Mouse (Mus musculus): ENCODE measurements around the gene Shroom3. TPM values are rescaled to one million over a fixed set of nuclear protein-coding genes. Genes with fewer than 3 reads are reported as not detected.

Gene Shroom3
- polyA plus RNA-seq (2014; fragmentation: Nextera tagmentation; extraction: Ambion mirVana): 3.8 and 5.8 TPM in 2 replicates

DNA sequence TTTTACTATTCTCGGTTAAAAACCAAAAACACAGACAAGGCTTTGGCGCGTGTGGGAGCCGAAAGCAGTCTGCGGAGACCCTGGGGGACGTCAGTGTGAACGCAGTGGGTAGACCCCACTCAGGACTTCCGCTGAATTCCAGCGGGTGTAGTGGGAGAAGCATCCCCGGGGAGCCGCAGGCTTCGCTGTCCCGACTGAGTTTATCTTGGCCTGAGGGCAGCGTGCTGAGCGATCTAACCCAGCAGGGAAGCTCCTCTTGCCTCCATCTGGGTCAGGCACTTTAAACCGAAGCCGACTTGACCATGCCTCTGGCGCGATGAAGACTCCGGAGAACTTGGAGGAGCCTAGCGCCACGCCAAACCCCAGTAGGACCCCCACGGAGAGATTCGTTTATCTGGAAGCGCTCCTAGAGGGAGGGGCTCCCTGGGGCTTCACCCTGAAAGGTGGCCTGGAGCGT lies at the start of gene Shroom3:
Shroom3 (plus strand) TSS at position 85 of the 457 bp plus-strand sequence.
- under 1% methylated on average over 26 of the region's 26 CpGs for WGBS
- ATAC-seq (ENCODE audit: insufficient number of reproducible peaks, low FRiP score, low TSS enrichment, low read depth): no peak
- Histone ChIP-seq H3K4me2 (ENCODE audit: low read depth, severe bottlenecking) (peak within 1 kb of the TSS; percentile 87), H3K27me3 (ENCODE audit: control insufficient read depth, insufficient read depth, low read length) (no peaks in the 10 kb centered on the region), H3K9ac (ENCODE audit: low read length) (peak within 1 kb of the TSS; percentile 49), H3K36me3 (ENCODE audit: control insufficient read depth, insufficient read depth, low read length) (no peaks in the 10 kb centered on the region), H3K9me3 (ENCODE audit: control insufficient read depth, low read length) (no peaks in the 10 kb centered on the region), H3K4me3 (ENCODE audit: low read depth, low read length) (peak within 1 kb of the TSS; percentile 37), H3K4me1 (ENCODE audit: control insufficient read depth, insufficient read depth, low read length) (0 out of 2 replicates have a peak, but pooled peaks cover 2% of the 10 kb centered on the region), H3K27ac (replicated peaks; ENCODE audit: low read depth, low read length) (no peak within 1 kb of the TSS)
- peak; percentile 65 for DNase-seq (ENCODE audit: low spot score)

DNA sequence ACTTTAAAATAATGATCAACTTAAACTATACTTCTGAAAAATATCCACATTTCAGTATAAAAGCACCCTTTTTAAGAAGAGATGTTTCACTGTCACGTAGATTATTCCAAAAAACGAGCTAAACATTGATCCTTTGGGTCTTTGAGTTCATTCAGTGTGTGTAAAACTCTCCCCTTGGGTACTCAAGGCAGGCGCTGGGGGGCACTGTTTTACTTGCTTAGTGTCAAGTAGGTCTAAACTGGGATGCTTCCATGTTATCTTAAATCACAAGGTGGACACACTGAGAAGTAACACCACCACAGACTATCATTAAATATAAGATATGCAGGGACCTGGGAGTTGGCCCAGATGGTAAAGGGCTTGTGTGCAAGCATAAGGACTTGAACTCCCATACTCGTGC lies 49.7 kb upstream of the Shroom3 start:
- no peaks in the 10 kb centered on the region for H3K9me3 ChIP-seq (ENCODE audit: control insufficient read depth, low read length)
- no peak overlapping the region for H3K27ac ChIP-seq (replicated peaks; ENCODE audit: low read depth, low read length)
- DNase-seq (ENCODE audit: low spot score) (no peak), ATAC-seq (ENCODE audit: insufficient number of reproducible peaks, low FRiP score, low TSS enrichment, low read depth) (no peak)
- no peaks in the 10 kb centered on the region for H3K27me3 ChIP-seq (ENCODE audit: control insufficient read depth, insufficient read depth, low read length)
- H3K36me3 ChIP-seq (ENCODE audit: control insufficient read depth, insufficient read depth, low read length): no peaks in the 10 kb centered on the region
- H3K4me3 ChIP-seq (ENCODE audit: low read depth, low read length): no peak overlapping the region
- H3K4me1 ChIP-seq (ENCODE audit: control insufficient read depth, insufficient read depth, low read length): no peaks in the 10 kb centered on the region
- H3K4me2 ChIP-seq (ENCODE audit: low read depth, severe bottlenecking): no peak overlapping the region
- no peak overlapping the region for H3K9ac ChIP-seq (ENCODE audit: low read length)
- WGBS: 66% methylated on average over 4 of the region's 4 CpGs

DNA sequence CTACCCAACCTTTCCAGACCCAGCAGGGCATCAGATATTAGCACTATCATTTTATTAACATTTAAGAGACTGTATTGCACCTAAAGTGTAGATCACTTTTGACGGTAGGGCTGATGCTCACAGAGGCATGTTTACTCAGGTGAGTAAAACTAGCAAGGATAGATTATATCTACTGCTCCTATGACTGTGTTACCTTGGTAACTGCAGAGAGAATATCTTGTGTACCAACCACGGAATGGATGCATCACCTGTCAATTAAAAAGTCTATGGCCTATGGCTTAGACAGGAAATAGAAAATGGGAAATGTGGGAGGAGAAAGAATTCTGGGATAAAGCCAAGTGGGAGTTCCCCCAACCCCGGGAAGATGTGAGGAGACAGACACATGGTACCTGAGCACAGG lies 48.3 kb upstream of the Shroom3 start:
- DNase-seq (ENCODE audit: low spot score): no peak
- Histone ChIP-seq H3K9ac (ENCODE audit: low read length) (no peak overlapping the region), H3K27me3 (ENCODE audit: control insufficient read depth, insufficient read depth, low read length) (no peaks in the 10 kb centered on the region), H3K36me3 (ENCODE audit: control insufficient read depth, insufficient read depth, low read length) (no peaks in the 10 kb centered on the region), H3K4me3 (ENCODE audit: low read depth, low read length) (no peak overlapping the region), H3K27ac (replicated peaks; ENCODE audit: low read depth, low read length) (no peak overlapping the region), H3K9me3 (ENCODE audit: control insufficient read depth, low read length) (no peaks in the 10 kb centered on the region), H3K4me2 (ENCODE audit: low read depth, severe bottlenecking) (no peak overlapping the region), H3K4me1 (ENCODE audit: control insufficient read depth, insufficient read depth, low read length) (no peaks in the 10 kb centered on the region)
- WGBS: 80% methylated on average over 3 of the region's 3 CpGs
- no peak for ATAC-seq (ENCODE audit: insufficient number of reproducible peaks, low FRiP score, low TSS enrichment, low read depth)

DNA sequence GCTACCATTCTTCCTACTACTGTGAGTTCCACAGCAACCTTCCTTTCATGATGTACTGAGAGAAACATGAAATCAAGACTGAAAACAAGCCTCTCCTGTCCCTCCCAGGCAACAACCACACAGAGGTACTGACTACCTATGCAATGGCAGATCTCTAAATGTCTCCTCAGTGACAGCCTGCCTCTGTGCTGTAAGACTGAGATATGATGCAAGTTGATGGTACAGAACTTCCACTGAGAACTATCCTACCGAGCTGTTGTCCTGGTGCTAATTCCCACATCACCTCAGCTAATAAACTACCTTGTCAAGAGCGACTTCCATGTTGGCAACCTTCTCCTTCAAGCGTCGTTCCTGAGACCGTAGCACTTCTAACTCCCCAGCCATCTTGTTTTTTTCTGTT lies 47.3 kb upstream of the Shroom3 start:
- no peaks in the 10 kb centered on the region for H3K27me3 ChIP-seq (ENCODE audit: control insufficient read depth, insufficient read depth, low read length)
- no peaks in the 10 kb centered on the region for H3K4me1 ChIP-seq (ENCODE audit: control insufficient read depth, insufficient read depth, low read length)
- no peaks in the 10 kb centered on the region for H3K9me3 ChIP-seq (ENCODE audit: control insufficient read depth, low read length)
- no peak overlapping the region for H3K4me3 ChIP-seq (ENCODE audit: low read depth, low read length)
- 83% methylated on average over 5 of the region's 5 CpGs for WGBS
- H3K9ac ChIP-seq (ENCODE audit: low read length): no peak overlapping the region
- no peak overlapping the region for H3K27ac ChIP-seq (replicated peaks; ENCODE audit: low read depth, low read length)
- no peak overlapping the region for H3K4me2 ChIP-seq (ENCODE audit: low read depth, severe bottlenecking)
- DNase-seq (ENCODE audit: low spot score): no peak
- no peak for ATAC-seq (ENCODE audit: insufficient number of reproducible peaks, low FRiP score, low TSS enrichment, low read depth)
- H3K36me3 ChIP-seq (ENCODE audit: control insufficient read depth, insufficient read depth, low read length): no peaks in the 10 kb centered on the region

DNA sequence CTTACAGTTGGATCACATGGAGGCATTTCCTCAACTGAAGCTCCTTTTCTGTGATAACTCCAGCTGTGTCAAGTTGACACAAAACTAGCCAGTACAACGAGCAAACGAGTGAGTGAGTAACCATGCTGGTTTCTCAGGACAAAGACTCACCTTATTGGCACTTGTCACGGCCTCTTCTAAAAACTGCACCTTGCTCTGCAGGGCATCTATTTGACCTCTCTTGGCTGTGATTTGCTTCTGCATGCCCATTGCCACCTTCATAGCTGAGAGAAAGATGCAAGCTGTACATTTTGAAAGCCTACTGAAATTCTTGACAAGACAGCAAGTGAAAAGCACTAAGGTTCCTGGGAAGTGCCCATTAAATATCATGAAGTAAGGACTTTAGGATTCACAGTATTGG lies 42.4 kb upstream of the Shroom3 start:
- no peaks in the 10 kb centered on the region for H3K27me3 ChIP-seq (ENCODE audit: control insufficient read depth, insufficient read depth, low read length)
- no peaks in the 10 kb centered on the region for H3K9me3 ChIP-seq (ENCODE audit: control insufficient read depth, low read length)
- no peak overlapping the region for H3K9ac ChIP-seq (ENCODE audit: low read length)
- 84% methylated on average over 3 of the region's 3 CpGs for WGBS
- no peaks in the 10 kb centered on the region for H3K36me3 ChIP-seq (ENCODE audit: control insufficient read depth, insufficient read depth, low read length)
- ATAC-seq (ENCODE audit: insufficient number of reproducible peaks, low FRiP score, low TSS enrichment, low read depth) (no peak), DNase-seq (ENCODE audit: low spot score) (no peak)
- no peak overlapping the region for H3K4me3 ChIP-seq (ENCODE audit: low read depth, low read length)
- no peak overlapping the region for H3K4me2 ChIP-seq (ENCODE audit: low read depth, severe bottlenecking)
- no peak overlapping the region for H3K27ac ChIP-seq (replicated peaks; ENCODE audit: low read depth, low read length)
- no peaks in the 10 kb centered on the region for H3K4me1 ChIP-seq (ENCODE audit: control insufficient read depth, insufficient read depth, low read length)

DNA sequence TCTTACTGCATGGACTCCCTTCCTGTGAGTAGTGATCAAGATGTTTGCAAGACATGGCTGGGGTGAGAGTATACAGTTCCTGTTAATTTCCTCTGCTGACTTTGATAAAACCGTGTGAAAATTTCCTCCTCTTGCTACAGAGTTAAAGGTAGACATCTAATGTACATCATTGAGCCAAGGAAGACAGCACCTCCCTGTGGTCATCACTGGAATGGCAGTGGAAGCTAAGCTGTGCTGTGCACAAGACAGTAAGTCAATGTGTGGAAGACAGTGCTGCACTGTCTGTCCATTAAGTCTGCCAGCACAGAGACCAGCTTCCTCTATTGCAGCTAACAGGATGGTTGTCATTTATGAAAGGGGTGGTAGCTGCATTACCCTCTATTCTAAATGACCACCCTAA lies 27.0 kb upstream of the Shroom3 start:
- ATAC-seq (ENCODE audit: insufficient number of reproducible peaks, low FRiP score, low TSS enrichment, low read depth): no peak
- H3K36me3 ChIP-seq (ENCODE audit: control insufficient read depth, insufficient read depth, low read length): no peaks in the 10 kb centered on the region
- DNase-seq (ENCODE audit: low spot score): peak; percentile 77

DNA sequence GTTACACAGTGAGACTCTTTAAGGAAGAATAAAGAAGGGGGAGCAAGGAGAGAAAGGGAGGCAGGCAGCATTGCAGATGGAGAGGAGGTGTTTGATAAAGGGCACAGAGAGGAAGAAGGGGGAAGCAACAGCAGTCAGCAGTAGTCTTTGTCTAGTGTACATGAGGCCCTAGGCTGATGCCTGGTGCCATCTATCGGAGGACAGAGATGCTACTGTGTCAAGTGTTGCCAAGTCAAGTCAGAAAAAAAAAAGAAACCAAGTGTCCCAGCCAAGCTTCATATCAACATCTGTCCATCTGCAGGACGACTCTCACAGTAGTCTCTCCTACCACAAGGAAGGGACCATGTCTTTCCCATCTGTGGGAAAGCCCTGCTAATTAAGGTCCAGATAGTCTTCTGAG lies 18.9 kb upstream of the Shroom3 start:
- Histone ChIP-seq H3K4me2 (ENCODE audit: low read depth, severe bottlenecking) (no peak overlapping the region), H3K9me3 (ENCODE audit: control insufficient read depth, low read length) (no peaks in the 10 kb centered on the region), H3K27ac (replicated peaks; ENCODE audit: low read depth, low read length) (no peak overlapping the region), H3K4me3 (ENCODE audit: low read depth, low read length) (no peak overlapping the region), H3K4me1 (ENCODE audit: control insufficient read depth, insufficient read depth, low read length) (no peaks in the 10 kb centered on the region), H3K9ac (ENCODE audit: low read length) (no peak overlapping the region), H3K27me3 (ENCODE audit: control insufficient read depth, insufficient read depth, low read length) (no peaks in the 10 kb centered on the region), H3K36me3 (ENCODE audit: control insufficient read depth, insufficient read depth, low read length) (no peaks in the 10 kb centered on the region)
- 66% methylated on average over 2 of the region's 2 CpGs for WGBS
- no peak for ATAC-seq (ENCODE audit: insufficient number of reproducible peaks, low FRiP score, low TSS enrichment, low read depth)
- DNase-seq (ENCODE audit: low spot score): no peak

More for the DNA sequence above, 27.0 kb upstream of the Shroom3 start:
- Histone ChIP-seq H3K4me1 (ENCODE audit: control insufficient read depth, insufficient read depth, low read length) (no peaks in the 10 kb centered on the region), H3K4me2 (ENCODE audit: low read depth, severe bottlenecking) (no peak overlapping the region), H3K9me3 (ENCODE audit: control insufficient read depth, low read length) (no peaks in the 10 kb centered on the region), H3K4me3 (ENCODE audit: low read depth, low read length) (no peak overlapping the region), H3K27ac (replicated peaks; ENCODE audit: low read depth, low read length) (no peak overlapping the region), H3K9ac (ENCODE audit: low read length) (no peak overlapping the region), H3K27me3 (ENCODE audit: control insufficient read depth, insufficient read depth, low read length) (no peaks in the 10 kb centered on the region)
- WGBS: 22% methylated on average over 1 of the region's 1 CpGs

DNA sequence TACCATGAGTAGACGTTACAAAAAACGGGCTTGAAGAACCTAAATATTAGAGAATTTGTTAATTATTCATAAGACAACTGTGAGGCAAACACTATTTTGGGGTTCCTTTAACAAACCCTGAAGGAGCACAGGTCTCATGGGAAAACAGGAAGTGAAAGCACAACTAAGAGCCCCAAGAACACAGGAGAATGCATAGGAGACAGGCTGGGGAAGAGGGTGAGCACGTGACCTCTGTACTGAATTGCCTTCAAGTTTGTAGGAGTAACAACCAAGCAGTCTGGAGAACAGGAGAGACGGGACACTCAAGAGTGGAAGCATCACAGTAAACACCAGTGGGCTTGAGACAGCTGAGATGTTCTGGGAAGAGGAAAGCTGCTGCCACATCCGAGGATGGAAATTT lies 16.4 kb upstream of the Shroom3 start:
- Histone ChIP-seq H3K27me3 (ENCODE audit: control insufficient read depth, insufficient read depth, low read length) (no peaks in the 10 kb centered on the region), H3K4me2 (ENCODE audit: low read depth, severe bottlenecking) (no peak overlapping the region), H3K9ac (ENCODE audit: low read length) (no peak overlapping the region), H3K36me3 (ENCODE audit: control insufficient read depth, insufficient read depth, low read length) (no peaks in the 10 kb centered on the region), H3K9me3 (ENCODE audit: control insufficient read depth, low read length) (no peaks in the 10 kb centered on the region), H3K4me3 (ENCODE audit: low read depth, low read length) (no peak overlapping the region), H3K4me1 (ENCODE audit: control insufficient read depth, insufficient read depth, low read length) (no peaks in the 10 kb centered on the region), H3K27ac (replicated peaks; ENCODE audit: low read depth, low read length) (no peak overlapping the region)
- ATAC-seq (ENCODE audit: insufficient number of reproducible peaks, low FRiP score, low TSS enrichment, low read depth) (no peak), DNase-seq (ENCODE audit: low spot score) (no peak)
- 71% methylated on average over 5 of the region's 5 CpGs for WGBS
